Mouse (Mus musculus) intestine, postnatal 0 days (tissue): ENCODE data around the gene 1700088E04Rik. TPM values are rescaled to one million over a fixed set of nuclear protein-coding genes. Genes with fewer than 3 reads are reported as not detected.

Source experiments
- ATAC-seq: fragments of 200-750 bp; cut with Nextera tagmentation; 2 replicates; pipeline ENCODE4 v1.8.0; 2017; ENCODE audit warnings: mild to moderate bottlenecking, moderate TSS enrichment, moderate library complexity
- H3K27ac ChIP-seq: fragments of 300-500 bp; sonication (generic); 2 replicates; pipeline ENCODE4 v1.5.1; 2014; ENCODE audit warnings: mild to moderate bottlenecking, low read depth, low read length, moderate library complexity
- H3K27me3 ChIP-seq: fragments of 300-500 bp; sonication (generic); replicated peaks from 2 replicates; pipeline ENCODE4 v1.6.1; 2014; ENCODE audit warnings: low read length, mixed read lengths; ENCODE audit not compliant: control insufficient read depth, insufficient read depth
- H3K36me3 ChIP-seq: fragments of 300-500 bp; sonication (generic); 2 replicates; pipeline ENCODE4 v1.6.1; 2014; ENCODE audit warnings: mild to moderate bottlenecking, moderate library complexity; ENCODE audit not compliant: control insufficient read depth, insufficient read depth
- H3K4me1 ChIP-seq: fragments of 300-500 bp; sonication (generic); replicated peaks from 2 replicates; pipeline ENCODE4 v1.6.1; 2014; ENCODE audit warnings: antibody characterized with exemption, low read length, mixed read lengths; ENCODE audit not compliant: control insufficient read depth, insufficient read depth
- H3K4me2 ChIP-seq: fragments of 300-500 bp; sonication (generic); replicated peaks from 2 replicates; pipeline ENCODE4 v1.6.1; 2014; ENCODE audit warnings: low read depth, mild to moderate bottlenecking, moderate library complexity
- H3K4me3 ChIP-seq: fragments of 300-500 bp; sonication (generic); 2 replicates; pipeline ENCODE4 v1.5.1; 2014; ENCODE audit warnings: low read depth, low read length
- H3K9ac ChIP-seq: fragments of 300-500 bp; sonication (generic); 2 replicates; pipeline ENCODE4 v1.6.1; 2014; ENCODE audit warnings: mild to moderate bottlenecking, low read depth, low read length
- H3K9me3 ChIP-seq: fragments of 300-500 bp; sonication (generic); 2 replicates; pipeline ENCODE4 v1.6.1; 2016; ENCODE audit warnings: mixed run types; ENCODE audit not compliant: control insufficient read depth
- CTCF ChIP-seq: sonication (generic); IDR thresholded peaks from 2 replicates; pipeline ENCODE4 v1.5.1; 2016; ENCODE audit warnings: low read depth, mild to moderate bottlenecking, control low read depth, antibody characterized with exemption, moderate library complexity
- WGBS: fragments of 180-500 bp; shearing (Covaris S2); extraction: QIAGEN DNeasy Blood & Tissue Kit; methylation state at CpG from one replicate; pipeline ENCODE4 v1.1.7; 2014; 5-methylcytosine and 5-hydroxymethylcytosine counted together
- polyA plus RNA-seq: library from polyadenylated mRNA; unstranded; fragments of >200 nt; fragmentation: Nextera tagmentation; extraction: Ambion mirVana; gene quantifications from 2 replicates; pipeline ENCODE4 v1.2.1, GENCODE M21; 2015

1700088E04Rik gene
- polyA plus RNA-seq, 1 experiment from 2014 or later: 5.2 TPM

DNA sequence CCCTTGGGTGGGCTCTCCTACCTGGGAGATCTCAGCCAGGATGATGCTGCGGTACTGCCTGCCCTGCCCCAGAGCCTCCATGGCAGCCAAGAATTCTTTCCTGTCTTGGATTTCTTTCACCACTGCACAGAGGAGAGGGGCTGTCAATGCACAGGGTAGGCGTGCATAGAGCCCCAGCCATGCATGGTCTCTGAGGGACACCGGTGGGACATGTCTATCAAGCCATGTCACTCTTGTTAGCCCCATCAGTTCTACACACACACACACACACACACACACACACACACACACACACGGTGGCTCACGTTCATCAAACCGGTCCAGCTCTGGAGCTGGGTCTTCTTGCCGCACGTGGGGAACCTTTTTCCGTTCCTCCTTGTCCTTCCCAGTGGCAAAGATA lies 5.7 kb downstream of the 1700088E04Rik start:
- Histone ChIP-seq H3K4me2 (no peak overlapping the region), H3K9ac (no peak overlapping the region), H3K4me3 (no peak overlapping the region), H3K36me3 (peaks cover 33% of the 10 kb centered on the region), H3K27me3 (no peaks in the 10 kb centered on the region), H3K9me3 (no peaks in the 10 kb centered on the region), H3K27ac (no peak overlapping the region), H3K4me1 (no peaks in the 10 kb centered on the region)
- WGBS: 73% methylated on average over 9 of the region's 9 CpGs
- ATAC-seq: no peak
- no peak for TF ChIP-seq CTCF

DNA sequence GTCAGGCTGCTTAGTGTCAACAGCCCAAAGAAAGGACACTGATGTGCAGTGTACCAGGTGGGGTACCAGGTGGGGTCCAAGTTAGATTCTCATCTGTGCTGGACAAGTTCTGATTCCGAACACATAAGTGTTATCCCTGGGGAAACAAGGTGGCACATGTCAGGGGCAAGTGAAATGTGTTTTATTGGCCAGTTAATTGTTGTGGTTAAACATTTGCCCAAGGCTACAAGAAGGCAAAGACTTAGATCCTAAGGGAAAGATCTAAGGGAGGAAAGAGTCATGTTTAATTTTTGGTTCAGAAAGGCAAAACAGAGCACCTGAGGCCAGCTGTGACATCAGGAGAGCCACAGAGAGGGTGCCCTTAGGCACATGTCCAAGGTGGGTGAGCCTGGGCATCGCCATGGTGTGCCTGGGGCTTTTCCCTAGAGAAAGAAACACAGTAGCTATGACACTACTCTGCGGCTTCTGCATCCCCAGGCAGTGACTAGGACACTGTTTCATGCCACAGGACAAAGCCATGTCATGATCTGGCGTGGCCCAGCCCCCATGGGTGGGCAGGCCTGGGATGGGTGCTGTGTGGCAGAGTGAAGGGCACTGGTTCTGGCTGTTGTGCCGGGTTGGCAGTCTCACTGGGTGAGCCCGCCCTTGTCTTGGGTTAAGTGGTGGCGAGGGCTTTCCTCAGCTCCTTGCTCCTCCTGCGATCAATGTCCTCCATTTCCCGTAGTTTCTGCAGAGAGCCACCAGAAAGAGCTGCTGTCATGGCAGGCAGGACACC lies 6.4 kb downstream of the 1700088E04Rik start:
- no peak for ATAC-seq
- no peak overlapping the region for H3K9ac ChIP-seq
- no peaks in the 10 kb centered on the region for H3K9me3 ChIP-seq
- WGBS: 85% methylated on average over 9 of the region's 9 CpGs
- no peaks in the 10 kb centered on the region for H3K4me1 ChIP-seq
- no peak for TF ChIP-seq CTCF
- no peak overlapping the region for H3K27ac ChIP-seq
- no peaks in the 10 kb centered on the region for H3K27me3 ChIP-seq
- no peak overlapping the region for H3K4me3 ChIP-seq
- peaks cover 40% of the 10 kb centered on the region for H3K36me3 ChIP-seq
- no peak overlapping the region for H3K4me2 ChIP-seq

DNA sequence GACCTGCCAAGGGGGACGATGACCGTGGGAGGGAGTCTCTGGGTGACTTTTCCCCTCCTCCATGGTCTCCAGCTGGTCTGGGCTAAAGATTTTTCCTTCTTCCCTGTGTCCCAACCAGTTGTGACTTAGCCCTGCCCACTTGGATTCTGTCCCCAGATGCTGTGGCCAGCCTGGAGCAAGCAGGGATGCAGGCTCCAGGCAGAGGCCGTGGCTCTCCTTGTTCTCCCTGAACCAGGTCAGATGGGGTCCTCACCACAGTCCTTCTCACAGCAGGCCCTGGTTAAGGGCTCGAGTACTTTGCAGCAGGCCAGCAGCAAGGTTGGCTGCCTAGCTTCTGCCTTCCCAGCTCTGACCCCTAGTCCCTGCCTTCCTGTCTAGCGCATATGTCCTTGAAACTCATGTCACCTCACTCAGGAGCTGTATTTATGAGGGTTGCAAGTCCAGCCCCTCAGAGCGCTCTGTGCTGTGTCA lies 7.8 kb downstream of the 1700088E04Rik start:
- H3K9ac ChIP-seq: no peak overlapping the region
- H3K27ac ChIP-seq: no peak overlapping the region
- H3K36me3 ChIP-seq: peaks cover 48% of the 10 kb centered on the region
- no peak overlapping the region for H3K4me2 ChIP-seq
- no peak for TF ChIP-seq CTCF
- WGBS: 77% methylated on average over 6 of the region's 6 CpGs
- H3K27me3 ChIP-seq: no peaks in the 10 kb centered on the region
- H3K9me3 ChIP-seq: no peaks in the 10 kb centered on the region
- H3K4me1 ChIP-seq: no peaks in the 10 kb centered on the region
- no peak overlapping the region for H3K4me3 ChIP-seq
- no peak for ATAC-seq

DNA sequence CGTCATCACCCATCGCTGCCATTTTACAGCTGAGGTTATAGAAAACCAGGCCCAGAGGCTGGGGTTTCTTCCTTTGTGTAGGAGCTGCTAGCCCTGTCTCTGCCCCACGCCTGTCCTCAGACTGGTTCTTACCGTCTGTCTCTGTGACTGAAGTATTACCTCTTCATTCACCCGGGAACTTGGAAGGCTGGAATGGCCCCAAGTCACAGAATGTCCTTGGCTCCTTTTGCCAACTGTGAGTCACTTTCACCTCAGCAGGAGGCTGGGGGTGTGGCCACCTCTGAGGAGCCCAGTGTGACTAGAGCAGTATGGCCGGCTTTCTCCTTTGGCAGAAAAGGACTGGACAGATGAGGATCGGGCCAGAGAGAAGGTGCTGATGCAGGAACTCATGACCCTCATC lies 9.6 kb downstream of the 1700088E04Rik start:
- H3K9ac ChIP-seq: no peak overlapping the region
- 67% methylated on average over 7 of the region's 7 CpGs for WGBS
- H3K4me2 ChIP-seq: no peak overlapping the region
- H3K36me3 ChIP-seq: peaks cover 66% of the 10 kb centered on the region
- H3K9me3 ChIP-seq: no peaks in the 10 kb centered on the region
- no peak for ATAC-seq
- H3K4me1 ChIP-seq: no peaks in the 10 kb centered on the region
- no peak overlapping the region for H3K4me3 ChIP-seq
- no peak for TF ChIP-seq CTCF
- no peaks in the 10 kb centered on the region for H3K27me3 ChIP-seq
- no peak overlapping the region for H3K27ac ChIP-seq

DNA sequence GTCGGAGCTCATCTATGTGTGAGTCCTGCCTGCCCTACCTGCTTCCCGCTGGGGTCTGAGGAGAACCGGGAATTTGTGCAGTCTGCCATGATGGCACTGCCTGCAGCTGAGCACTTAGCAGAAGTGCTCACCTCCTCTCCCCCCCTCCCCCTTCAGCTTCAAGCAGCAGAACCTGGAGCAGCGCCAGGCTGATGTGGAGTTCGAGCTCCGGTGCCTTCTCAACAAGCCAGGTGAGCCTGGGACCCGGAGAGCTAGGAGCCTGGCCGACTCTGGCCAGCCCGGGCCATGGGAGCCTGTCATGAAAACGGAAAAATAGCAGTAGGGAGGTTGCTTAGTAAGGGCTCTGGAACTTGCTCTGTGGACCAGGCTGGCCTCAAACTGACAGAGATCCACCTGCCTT lies 10.3 kb downstream of the 1700088E04Rik start:
- no peak for TF ChIP-seq CTCF
- WGBS: 84% methylated on average over 10 of the region's 10 CpGs
- H3K9ac ChIP-seq: no peak overlapping the region
- H3K4me3 ChIP-seq: no peak overlapping the region
- no peak for ATAC-seq
- H3K4me2 ChIP-seq: no peak overlapping the region
- no peaks in the 10 kb centered on the region for H3K4me1 ChIP-seq
- H3K27me3 ChIP-seq: no peaks in the 10 kb centered on the region
- no peaks in the 10 kb centered on the region for H3K9me3 ChIP-seq
- no peak overlapping the region for H3K27ac ChIP-seq
- H3K36me3 ChIP-seq: peaks cover 71% of the 10 kb centered on the region

DNA sequence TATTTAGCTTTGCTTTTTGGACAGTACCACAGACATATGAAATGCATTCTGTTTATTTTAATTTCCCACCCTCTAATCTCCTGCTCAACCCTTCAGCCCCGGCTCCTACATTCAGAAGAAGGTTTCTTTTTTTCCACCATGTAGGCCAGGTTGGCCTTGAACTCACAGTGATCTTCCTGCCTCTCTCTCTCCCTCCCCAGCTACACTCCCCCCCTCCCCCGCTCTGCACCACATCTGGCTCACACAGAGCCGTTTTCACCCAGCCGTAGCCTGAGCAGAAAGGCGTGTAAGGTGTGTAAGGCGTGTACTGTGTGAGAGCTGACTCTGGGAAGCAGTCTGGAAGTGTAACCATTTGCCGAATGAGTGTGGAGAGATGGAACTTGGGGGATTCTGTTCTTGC lies 11.7 kb downstream of the 1700088E04Rik start:
- Histone ChIP-seq H3K4me1 (no peaks in the 10 kb centered on the region), H3K27ac (no peak overlapping the region), H3K27me3 (no peaks in the 10 kb centered on the region), H3K4me3 (no peak overlapping the region), H3K4me2 (no peak overlapping the region), H3K9ac (no peak overlapping the region), H3K9me3 (no peaks in the 10 kb centered on the region), H3K36me3 (peaks cover 85% of the 10 kb centered on the region)
- no peak for TF ChIP-seq CTCF
- WGBS: 63% methylated on average over 7 of the region's 7 CpGs
- no peak for ATAC-seq

DNA sequence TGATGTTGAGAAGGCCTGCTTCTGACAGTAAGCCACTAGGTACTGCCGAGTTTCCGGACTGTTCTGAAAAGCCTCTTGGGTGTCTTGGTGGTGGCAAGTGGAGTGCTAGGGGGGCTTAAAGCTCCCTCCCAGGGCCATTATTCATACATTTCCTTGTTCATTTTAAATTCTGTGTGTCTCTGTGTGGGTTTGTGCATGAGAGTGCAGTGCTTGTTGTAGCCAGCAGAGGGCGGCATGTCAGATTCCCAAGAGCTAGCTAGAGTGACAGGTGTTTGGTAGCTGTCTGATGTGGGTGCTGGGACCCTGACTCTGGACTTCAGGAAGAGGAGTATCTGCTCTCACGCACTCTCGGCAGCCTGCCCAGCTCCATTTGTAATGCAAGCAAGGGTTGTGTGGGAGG lies 12.8 kb downstream of the 1700088E04Rik start:
- no peak overlapping the region for H3K4me2 ChIP-seq
- H3K9ac ChIP-seq: no peak overlapping the region
- H3K27ac ChIP-seq: no peak overlapping the region
- no peaks in the 10 kb centered on the region for H3K27me3 ChIP-seq
- no peak overlapping the region for H3K4me3 ChIP-seq
- ATAC-seq: no peak
- H3K36me3 ChIP-seq: peaks cover 83% of the 10 kb centered on the region
- TF ChIP-seq CTCF: peak; percentile 64
- no peaks in the 10 kb centered on the region for H3K4me1 ChIP-seq
- WGBS: 95% methylated on average over 5 of the region's 5 CpGs
- H3K9me3 ChIP-seq: no peaks in the 10 kb centered on the region
